Mouse (Mus musculus) urinary bladder, adult 2 months (tissue): ENCODE measurements around the gene Trim71. TPM values are rescaled to one million over a fixed set of nuclear protein-coding genes. Genes with fewer than 3 reads are reported as not detected.

ENCODE experiments used
- DNase-seq: peaks from one replicate; pipeline ENCODE4 v3.0.0; 2022; ENCODE audit warnings: low spot score
- polyA plus RNA-seq: library from polyadenylated mRNA; depleted of rRNA; stranded (reverse); fragments of >200 nt; gene quantifications from 2 replicates; pipeline ENCODE4 v1.2.3, GENCODE M21; 2012; rRNA removed

The Trim71 gene
- polyA plus RNA-seq, 1 experiment, result 0.23 TPM

DNA sequence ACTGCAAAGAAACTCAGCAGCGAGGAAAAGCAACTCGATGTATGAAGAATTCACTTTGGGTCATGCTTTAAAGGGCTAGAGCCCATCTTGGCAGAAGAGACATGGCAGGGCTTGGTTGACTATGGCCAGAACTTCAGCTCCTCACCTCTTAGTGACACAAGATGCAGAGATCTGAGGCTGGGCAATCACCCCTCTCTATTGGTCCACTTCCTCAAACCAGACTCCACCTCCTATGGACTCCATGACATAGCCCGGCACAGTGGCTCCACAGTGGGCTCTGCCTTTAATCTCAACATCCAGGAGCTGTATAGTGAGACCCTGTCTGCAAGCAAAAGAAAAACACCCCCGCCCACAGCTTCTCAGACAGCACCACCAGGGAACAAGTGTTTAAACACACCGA is 79.4 kb downstream of the Trim71 start:
- no peak for DNase-seq

GRCm38 (mm10) chr9:114480940-114481339 is 83.2 kb downstream of the Trim71 start:
- DNase-seq, result no peak

- DNase-seq, result no peak
These were observed 87.2 kb downstream of the Trim71 start for GRCm38 (mm10) chr9:114477019-114477418.

- no peak for DNase-seq
These were observed 92.3 kb downstream of the Trim71 start for GRCm38 (mm10) chr9:114471892-114472291.

GRCm38 (mm10) chr9:114468701-114469100 is 95.5 kb downstream of the Trim71 start:
- DNase-seq, result no peak

- no peak for DNase-seq
These were observed 96.0 kb downstream of the Trim71 start for GRCm38 (mm10) chr9:114468217-114468616.

- no peak for DNase-seq
These were observed 97.3 kb downstream of the Trim71 start for GRCm38 (mm10) chr9:114466871-114467270.

- no peak for DNase-seq
These were observed 98.7 kb downstream of the Trim71 start for GRCm38 (mm10) chr9:114465442-114465841.

DNA sequence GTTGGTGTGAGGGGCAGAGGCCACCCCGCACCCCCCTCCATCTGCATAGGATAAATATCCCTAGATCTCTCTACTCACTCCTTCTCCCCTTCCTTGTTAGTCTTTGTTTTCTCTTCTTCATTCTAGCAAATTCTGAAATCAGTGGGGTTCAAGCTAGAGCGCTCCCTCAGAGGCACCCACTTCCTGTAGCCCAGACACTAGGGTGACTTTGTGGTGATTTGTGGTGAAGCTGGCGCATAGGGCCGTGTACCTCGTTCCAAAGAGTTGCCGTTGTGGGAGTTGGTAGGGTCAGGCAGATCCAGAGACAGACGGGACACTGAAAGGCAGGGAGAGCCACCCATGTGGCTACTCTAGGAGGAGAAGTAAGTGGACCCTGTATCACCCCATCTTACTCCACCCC is 101.6 kb downstream of the Trim71 start:
- no peak for DNase-seq

DNA sequence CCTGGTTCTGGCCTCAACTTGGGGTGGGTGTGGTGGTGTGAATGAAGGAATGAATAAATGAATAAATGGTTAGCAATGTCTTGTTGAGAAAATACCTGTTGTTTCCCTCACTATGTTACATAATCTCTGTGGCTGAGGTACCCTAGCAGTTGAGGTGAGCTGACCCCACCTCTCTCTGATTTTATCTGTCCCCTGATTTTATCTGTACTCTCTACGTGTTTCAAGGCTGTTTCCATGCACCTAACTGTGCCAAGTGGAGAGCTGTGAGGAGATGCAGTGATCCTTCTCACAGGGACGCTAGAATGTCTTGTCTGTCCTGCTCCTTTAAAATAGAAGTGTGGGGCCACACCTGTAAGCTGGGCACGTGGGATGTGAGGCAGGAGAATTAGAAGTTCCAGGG is 105.7 kb downstream of the Trim71 start:
- DNase-seq, result no peak

Other genes with a start within 250 kb of the Trim71 start
- not detected in 2 replicates for gene Bcl2a1c, start 234.2 kb downstream of the Trim71 start, polyA plus RNA-seq
- gene Crtap, start 173.7 kb downstream of the Trim71 start, polyA plus RNA-seq, result 93.7 and 105 TPM in 2 replicates
- gene Glb1, start 163.3 kb downstream of the Trim71 start, polyA plus RNA-seq, result 31.6 and 32.3 TPM in 2 replicates
- 5.0 and 5.8 TPM in 2 replicates for gene Tmppe, start 163.3 kb downstream of the Trim71 start, polyA plus RNA-seq
- 0.91 and 1.7 TPM in 2 replicates for gene Ccr4, start 59.5 kb downstream of the Trim71 start, polyA plus RNA-seq
- gene C130032M10Rik, start 48.7 kb downstream of the Trim71 start, polyA plus RNA-seq, result 0.10 TPM in 1 of 2 replicates, not detected in the other
- gene Cnot10, start 75.8 kb upstream of the Trim71 start, polyA plus RNA-seq, result 42.0 and 45.8 TPM in 2 replicates
- 24.9 and 27.6 TPM in 2 replicates for gene Dync1li1, start 124.4 kb upstream of the Trim71 start, polyA plus RNA-seq
- 40.3 and 41.4 TPM in 2 replicates for gene Cmtm6, start 166.7 kb upstream of the Trim71 start, polyA plus RNA-seq
- 51.0 and 56.9 TPM in 2 replicates for gene Cmtm7, start 217.5 kb upstream of the Trim71 start, polyA plus RNA-seq